Mouse (Mus musculus): ENCODE results near the gene Gm11146.

Gm11146 gene

DNA sequence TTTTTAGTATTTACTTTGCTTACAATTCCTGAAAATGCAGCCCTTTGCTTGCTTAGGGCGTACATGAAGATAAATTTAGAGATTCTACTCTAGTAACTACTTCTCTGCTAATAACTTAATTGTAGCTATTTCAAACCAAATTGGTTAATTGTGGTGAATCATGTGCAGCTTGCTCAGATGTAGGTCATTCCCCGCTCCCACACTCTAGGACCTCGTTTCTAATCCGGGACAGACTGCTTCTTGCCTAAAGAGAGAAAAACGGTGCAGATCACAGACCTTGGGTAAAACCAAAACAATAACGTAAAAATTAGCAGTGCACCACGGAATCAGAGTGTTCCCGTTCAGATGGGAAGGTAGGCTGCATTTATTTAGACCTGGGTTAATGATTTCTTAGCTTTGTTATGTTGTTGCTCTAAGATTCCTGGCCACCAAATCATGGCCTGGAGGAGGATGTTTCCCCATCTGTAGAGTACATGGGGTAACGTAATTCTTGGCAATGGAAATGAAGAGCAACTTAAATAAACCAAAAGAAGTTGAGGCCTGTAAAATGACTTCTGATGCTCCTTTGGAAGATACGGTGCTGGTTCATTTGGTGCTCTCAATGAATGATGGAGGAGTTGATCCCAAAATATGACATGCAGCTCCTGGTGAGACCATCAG is 45.3 kb downstream of the Gm11146 start:
- in situ Hi-C loops (cut with MboI, MseI): no loop called here

DNA sequence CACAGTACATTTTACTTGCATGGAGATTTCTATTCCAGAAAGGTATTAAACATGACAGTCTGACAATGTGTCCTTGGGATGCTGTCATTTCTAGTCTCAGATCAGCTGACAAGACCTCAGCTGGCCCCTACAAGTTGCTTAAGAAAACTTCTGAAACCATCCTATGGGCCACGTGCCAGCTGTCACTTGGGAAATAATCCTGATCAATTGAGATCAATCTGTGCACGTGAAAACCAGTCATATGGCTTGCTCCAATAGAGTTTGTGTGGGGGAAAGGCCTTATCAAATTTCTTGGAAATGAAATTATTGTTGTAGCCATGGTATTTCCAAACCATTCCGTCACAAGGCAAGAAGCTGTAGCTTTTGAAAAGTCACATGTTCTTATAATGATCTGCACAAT is 50.8 kb downstream of the Gm11146 start:
- in situ Hi-C loops (cut with MboI, MseI): no loop called here

Data from T-helper 1 cell (primary cell).